Mouse (Mus musculus) liver, embryonic 14.5 days (tissue): ENCODE data around the gene D10Wsu102e. TPM values are rescaled to one million over a fixed set of nuclear protein-coding genes. Genes with fewer than 3 reads are reported as not detected.

Experiments used
- ATAC-seq: fragments of 200-750 bp; cut with Nextera tagmentation; 2 replicates; pipeline ENCODE4 v1.8.0; 2017; ENCODE audit warnings: moderate number of reproducible peaks, mild to moderate bottlenecking, moderate library complexity; ENCODE audit not compliant: insufficient read depth
- DNase-seq, 3 experiments: peaks; one replicate each; pipeline ENCODE4 v3.0.0-alpha.2; 2012 to 2013; ENCODE audit warnings: low read depth in 3 of 3, low spot score in 3 of 3
- H3K27ac ChIP-seq: fragments of 300-500 bp; sonication (generic); 2 replicates; pipeline ENCODE4 v1.5.1; 2014; ENCODE audit warnings: moderate library complexity, mild to moderate bottlenecking, control low read depth, inconsistent platforms
- H3K27me3 ChIP-seq: fragments of 300-500 bp; sonication (generic); 2 replicates; pipeline ENCODE4 v1.6.1; 2014; ENCODE audit warnings: mild to moderate bottlenecking, low read length, moderate library complexity; ENCODE audit not compliant: control insufficient read depth, insufficient read depth
- H3K36me3 ChIP-seq: fragments of 300-500 bp; sonication (generic); replicated peaks from 2 replicates; pipeline ENCODE4 v1.6.1; 2014; ENCODE audit warnings: low read depth; ENCODE audit not compliant: control insufficient read depth, insufficient read depth
- H3K4me1 ChIP-seq, 2 experiments: fragments of 200-500 bp in 1 of 2; fragments of 300-500 bp in 1 of 2; sonication (generic) in 1 of 2; replicated peaks; 2 replicates each; pipeline ENCODE4 v1.6.1; 2012 to 2014; ENCODE audit warnings: antibody characterized with exemption in 1 of 2, inconsistent platforms in 1 of 2, low read length in 1 of 2; ENCODE audit not compliant: control insufficient read depth in 2 of 2, insufficient read depth in 2 of 2
- H3K4me2 ChIP-seq: fragments of 300-500 bp; sonication (generic); 2 replicates; pipeline ENCODE4 v1.6.1; 2014; ENCODE audit warnings: low read depth, mild to moderate bottlenecking, control low read depth, moderate library complexity
- H3K4me3 ChIP-seq, 2 experiments: fragments of 200-500 bp in 1 of 2; fragments of 300-500 bp in 1 of 2; sonication (generic) in 1 of 2; 2 replicates each; pipeline ENCODE4 v1.5.1; 2012 to 2014; ENCODE audit warnings: low read depth in 2 of 2, low read length in 2 of 2, mild to moderate bottlenecking in 2 of 2, control low read depth in 1 of 2, inconsistent platforms in 1 of 2, moderate library complexity in 1 of 2; ENCODE audit not compliant: insufficient read depth in 1 of 2
- H3K9ac ChIP-seq: fragments of 300-500 bp; sonication (generic); replicated peaks from 2 replicates; pipeline ENCODE4 v1.6.1; 2014; ENCODE audit warnings: mild to moderate bottlenecking, control low read depth, moderate library complexity
- H3K9me3 ChIP-seq: fragments of 300-500 bp; sonication (generic); 2 replicates; pipeline ENCODE4 v1.6.1; 2016; ENCODE audit warnings: low read length, mixed read lengths; ENCODE audit not compliant: control insufficient read depth
- CTCF ChIP-seq: IDR thresholded peaks from 2 replicates; pipeline ENCODE4 v1.5.1; 2016; ENCODE audit warnings: antibody characterized with exemption, low read depth, control low read depth
- EP300 ChIP-seq: IDR thresholded peaks from 2 replicates; pipeline ENCODE4 v1.6.1; 2016; ENCODE audit warnings: antibody characterized with exemption, low read depth
- WGBS: fragments of 180-500 bp; shearing (Covaris S2); extraction: QIAGEN DNeasy Blood & Tissue Kit; methylation state at CpG from one replicate; pipeline ENCODE4 v1.1.7; 2014; ENCODE audit not compliant: insufficient replicate concordance; 5-methylcytosine and 5-hydroxymethylcytosine counted together
- polyA plus RNA-seq, 2 experiments: library from polyadenylated mRNA; depleted of rRNA in 1 of 2; stranded (reverse) in 1 of 2; unstranded in 1 of 2; fragments of >200 nt; fragmentation: Nextera tagmentation in 1 of 2; extraction: Ambion mirVana in 1 of 2; gene quantifications; 2 replicates each; pipeline versions ENCODE4 v1.2.1 to v1.2.3; 2012 to 2014

D10Wsu102e gene
- polyA plus RNA-seq, 2 experiments: 0.19 to 0.20 TPM

- 76% methylated on average over 8 of the region's 8 CpGs for WGBS
- Histone ChIP-seq H3K4me2 (no peak overlapping the region), H3K9ac (no peak overlapping the region), H3K36me3 (no peaks in the 10 kb centered on the region), H3K27ac (no peak overlapping the region), H3K9me3 (no peaks in the 10 kb centered on the region), H3K4me1 (no peaks in the 10 kb centered on the region), H3K4me3 (no peak overlapping the region), H3K27me3 (no peaks in the 10 kb centered on the region)
- TF ChIP-seq CTCF (no peak), EP300 (no peak)
- no peak for DNase-seq
- no peak for ATAC-seq
Observed at GRCm38 (mm10) chr10:83376911-83377682, 17.1 kb downstream of the D10Wsu102e start.

- Histone ChIP-seq H3K36me3 (no peaks in the 10 kb centered on the region), H3K4me1 (no peaks in the 10 kb centered on the region), H3K4me3 (no peak overlapping the region), H3K9me3 (no peaks in the 10 kb centered on the region), H3K4me2 (no peak overlapping the region), H3K27ac (no peak overlapping the region), H3K9ac (no peak overlapping the region), H3K27me3 (no peaks in the 10 kb centered on the region)
- DNase-seq (no peak), ATAC-seq (no peak)
- 72% methylated on average over 9 of the region's 9 CpGs for WGBS
- no peak for TF ChIP-seq CTCF
- TF ChIP-seq EP300: no peak
Observed at GRCm38 (mm10) chr10:83378083-83378833, 18.2 kb downstream of the D10Wsu102e start.

- Histone ChIP-seq H3K27me3 (no peaks in the 10 kb centered on the region), H3K9ac (no peak overlapping the region), H3K4me1 (peaks cover 0 to 9% of the 10 kb centered on the region in 2 experiments; a peak in 2 of 4 replicates), H3K4me2 (no peak overlapping the region), H3K9me3 (no peaks in the 10 kb centered on the region), H3K4me3 (no peak overlapping the region), H3K36me3 (no peaks in the 10 kb centered on the region), H3K27ac (no peak overlapping the region)
- ATAC-seq (no peak), DNase-seq (no peak)
- WGBS: 75% methylated on average over 2 of the region's 2 CpGs
- TF ChIP-seq EP300 (no peak), CTCF (no peak)
Observed at GRCm38 (mm10) chr10:83380501-83380900, 20.5 kb downstream of the D10Wsu102e start.

- Histone ChIP-seq H3K36me3 (no peaks in the 10 kb centered on the region), H3K4me2 (no peak overlapping the region), H3K4me3 (no peak overlapping the region), H3K4me1 (peaks cover 0 to 9% of the 10 kb centered on the region in 2 experiments; a peak in 2 of 4 replicates), H3K9me3 (no peaks in the 10 kb centered on the region), H3K27ac (no peak overlapping the region), H3K27me3 (no peaks in the 10 kb centered on the region), H3K9ac (no peak overlapping the region)
- DNase-seq: no peak
- no peak for TF ChIP-seq EP300
- no peak for ATAC-seq
- WGBS: 71% methylated on average over 4 of the region's 4 CpGs
Observed at GRCm38 (mm10) chr10:83382528-83382927, 22.5 kb downstream of the D10Wsu102e start.

GRCm38 (mm10) chr10:83382988-83383387 is 23.0 kb downstream of the D10Wsu102e start:
- TF ChIP-seq CTCF: no peak
- no peak for TF ChIP-seq EP300
- Histone ChIP-seq H3K4me2 (no peak overlapping the region), H3K27ac (no peak overlapping the region), H3K4me1 (peaks cover 0 to 9% of the 10 kb centered on the region in 2 experiments; a peak in 2 of 4 replicates), H3K9ac (no peak overlapping the region), H3K36me3 (no peaks in the 10 kb centered on the region), H3K27me3 (no peaks in the 10 kb centered on the region), H3K9me3 (no peaks in the 10 kb centered on the region), H3K4me3 (no peak overlapping the region)
- DNase-seq: no peak
- no peak for ATAC-seq
- 42% methylated on average over 2 of the region's 2 CpGs for WGBS
